Mouse (Mus musculus): ENCODE measurements around the gene Cpne8.
A peak's percentile ranks its signal among the peaks of the same experiment; 100 is the strongest.

Gene Cpne8

GRCm38 (mm10) chr15:90678985-90679759, at the start of gene Cpne8:
Gene Cpne8 (minus strand): TSS chr15:90679432.
- DNase-seq (ENCODE audit: low spot score in 2 of 2), result peak in 1 of 2 experiments; percentile 17

- no peak for DNase-seq (ENCODE audit: low spot score in 2 of 2)
These were observed 38.5 kb upstream of the Cpne8 start for GRCm38 (mm10) chr15:90717717-90718116.

- no peak for DNase-seq (ENCODE audit: low spot score in 2 of 2)
These were observed 30.1 kb upstream of the Cpne8 start for GRCm38 (mm10) chr15:90709296-90709695.

- DNase-seq (ENCODE audit: low spot score in 2 of 2), result no peak
These were observed 25.1 kb upstream of the Cpne8 start for GRCm38 (mm10) chr15:90704314-90704713.

- no peak for DNase-seq (ENCODE audit: low spot score in 2 of 2)
These were observed 24.4 kb upstream of the Cpne8 start for GRCm38 (mm10) chr15:90703502-90704232.

- DNase-seq (ENCODE audit: low spot score in 2 of 2), result no peak
These were observed 7.5 kb upstream of the Cpne8 start for GRCm38 (mm10) chr15:90686770-90687169.

- peak in 1 of 2 experiments; percentile 52 for DNase-seq (ENCODE audit: low spot score in 2 of 2)
These were observed 738 bp upstream of the Cpne8 start for GRCm38 (mm10) chr15:90679760-90680579.

- no peak for DNase-seq (ENCODE audit: low spot score in 2 of 2)
These were observed 744 bp downstream of the Cpne8 start for GRCm38 (mm10) chr15:90678488-90678887.

GRCm38 (mm10) chr15:90669494-90669893, 9.7 kb downstream of the Cpne8 start:
- DNase-seq (ENCODE audit: low spot score in 2 of 2), result no peak

- DNase-seq (ENCODE audit: low spot score in 2 of 2), result no peak
These were observed 12.3 kb downstream of the Cpne8 start for GRCm38 (mm10) chr15:90666893-90667292.

- no peak for DNase-seq (ENCODE audit: low spot score in 2 of 2)
These were observed 14.6 kb downstream of the Cpne8 start for GRCm38 (mm10) chr15:90664615-90665014.

GRCm38 (mm10) chr15:90663631-90664030, 15.6 kb downstream of the Cpne8 start:
- no peak for DNase-seq (ENCODE audit: low spot score in 2 of 2)

- no peak for DNase-seq (ENCODE audit: low spot score in 2 of 2)
These were observed 18.5 kb downstream of the Cpne8 start for GRCm38 (mm10) chr15:90660723-90661122.

GRCm38 (mm10) chr15:90658053-90658452, 21.2 kb downstream of the Cpne8 start:
- no peak for DNase-seq (ENCODE audit: low spot score in 2 of 2)

- DNase-seq (ENCODE audit: low spot score in 2 of 2), result no peak
These were observed 22.7 kb downstream of the Cpne8 start for GRCm38 (mm10) chr15:90656521-90656920.

GRCm38 (mm10) chr15:90647011-90647577, 32.1 kb downstream of the Cpne8 start:
- DNase-seq (ENCODE audit: low spot score in 2 of 2), result no peak

GRCm38 (mm10) chr15:90646326-90646725, 32.9 kb downstream of the Cpne8 start:
- no peak for DNase-seq (ENCODE audit: low spot score in 2 of 2)

GRCm38 (mm10) chr15:90645828-90646227, 33.4 kb downstream of the Cpne8 start:
- no peak for DNase-seq (ENCODE audit: low spot score in 2 of 2)

GRCm38 (mm10) chr15:90624201-90624600, 55.0 kb downstream of the Cpne8 start:
- no peak for DNase-seq (ENCODE audit: low spot score in 2 of 2)

- DNase-seq (ENCODE audit: low spot score in 2 of 2), result no peak
These were observed 57.2 kb downstream of the Cpne8 start for GRCm38 (mm10) chr15:90622005-90622404.

GRCm38 (mm10) chr15:90619736-90620135, 59.5 kb downstream of the Cpne8 start:
- DNase-seq (ENCODE audit: low spot score in 2 of 2), result no peak
